Mouse (Mus musculus) forebrain, postnatal 0 days (tissue): ENCODE results near the gene Deup1. TPM values are rescaled to one million over a fixed set of nuclear protein-coding genes. Genes with fewer than 3 reads are reported as not detected.
A peak's percentile ranks its signal among the peaks of the same experiment; 100 is the strongest.

Source experiments
- ATAC-seq: fragments of 200-750 bp; cut with Nextera tagmentation; 2 replicates; pipeline ENCODE4 v1.8.0; 2017; ENCODE audit warnings: mild to moderate bottlenecking, moderate library complexity
- DNase-seq: peaks from one replicate; pipeline ENCODE4 v3.0.0-alpha.2; 2015
- H3K27ac ChIP-seq: fragments of 300-500 bp; sonication (generic); 2 replicates; pipeline ENCODE4 v1.5.1; 2014; ENCODE audit warnings: low read depth, mild to moderate bottlenecking, antibody characterized with exemption, low read length, moderate library complexity, mixed read lengths
- H3K27me3 ChIP-seq: fragments of 300-500 bp; sonication (generic); 2 replicates; pipeline ENCODE4 v1.6.1; 2014; ENCODE audit warnings: mild to moderate bottlenecking, low read length, mixed read lengths; ENCODE audit not compliant: insufficient read depth
- H3K36me3 ChIP-seq: fragments of 300-500 bp; sonication (generic); 2 replicates; pipeline ENCODE4 v1.6.1; 2014; ENCODE audit warnings: mild to moderate bottlenecking, moderate library complexity; ENCODE audit not compliant: insufficient read depth
- H3K4me1 ChIP-seq: fragments of 300-500 bp; sonication (generic); 2 replicates; pipeline ENCODE4 v1.6.1; 2014; ENCODE audit warnings: antibody characterized with exemption; ENCODE audit not compliant: insufficient read depth
- H3K4me2 ChIP-seq: fragments of 300-500 bp; sonication (generic); 2 replicates; pipeline ENCODE4 v1.6.1; 2014; ENCODE audit warnings: low read depth, mild to moderate bottlenecking, moderate library complexity
- H3K4me3 ChIP-seq: fragments of 300-500 bp; sonication (generic); 2 replicates; pipeline ENCODE4 v1.5.1; 2014; ENCODE audit warnings: low read depth, low read length, mixed read lengths
- H3K9ac ChIP-seq: fragments of 300-500 bp; sonication (generic); 2 replicates; pipeline ENCODE4 v1.6.1; 2014; ENCODE audit warnings: mild to moderate bottlenecking
- H3K9me3 ChIP-seq: fragments of 300-500 bp; sonication (generic); 2 replicates; pipeline ENCODE4 v1.6.1; 2016; ENCODE audit warnings: low read length
- CTCF ChIP-seq: sonication (generic); IDR thresholded peaks from 2 replicates; pipeline ENCODE4 v1.5.1; 2016; ENCODE audit warnings: antibody characterized with exemption, control low read depth, low read depth
- WGBS: fragments of 180-500 bp; shearing (Covaris S2); extraction: QIAGEN DNeasy Blood & Tissue Kit; methylation state at CpG from one replicate; pipeline ENCODE4 v1.1.7; 2014; 5-methylcytosine and 5-hydroxymethylcytosine counted together
- polyA plus RNA-seq: library from polyadenylated mRNA; unstranded; fragments of >200 nt; fragmentation: Nextera tagmentation; extraction: Ambion mirVana; gene quantifications from 2 replicates; pipeline ENCODE4 v1.2.1, GENCODE M21; 2015
- total RNA-seq: library from RNA; depleted of rRNA; stranded (reverse); fragments of >200 nt; gene quantifications from 2 replicates; pipeline ENCODE4 v1.2.3, GENCODE M21; 2014

Deup1 gene
- total and polyA plus RNA-seq, 2 experiments from 2014 or later = 4.7 to 4.8 TPM

- no peak for TF ChIP-seq CTCF
- Histone ChIP-seq H3K27me3 (no peaks in the 10 kb centered on the region), H3K9ac (no peak overlapping the region), H3K4me3 (no peak overlapping the region), H3K4me2 (no peak overlapping the region), H3K27ac (no peak overlapping the region), H3K4me1 (no peaks in the 10 kb centered on the region), H3K9me3 (no peaks in the 10 kb centered on the region), H3K36me3 (no peaks in the 10 kb centered on the region)
- no peak for ATAC-seq
- DNase-seq = no peak
- 76% methylated on average over 6 of the region's 6 CpGs for WGBS
Observed at GRCm38 (mm10) chr9:15616471-15616870, 11.3 kb downstream of the Deup1 start.

- Histone ChIP-seq H3K9me3 (no peaks in the 10 kb centered on the region), H3K27me3 (no peaks in the 10 kb centered on the region), H3K36me3 (no peaks in the 10 kb centered on the region), H3K4me2 (no peak overlapping the region), H3K9ac (no peak overlapping the region), H3K4me1 (no peaks in the 10 kb centered on the region), H3K4me3 (no peak overlapping the region), H3K27ac (no peak overlapping the region)
- 85% methylated on average over 5 of the region's 5 CpGs for WGBS
- DNase-seq = peak; percentile 26
- TF ChIP-seq CTCF = peak; percentile 31
- ATAC-seq = peak; percentile 79
Observed at GRCm38 (mm10) chr9:15609280-15609930, 18.3 kb downstream of the Deup1 start.

GRCm38 (mm10) chr9:15607601-15608000 lies 20.1 kb downstream of the Deup1 start:
- no peaks in the 10 kb centered on the region for H3K36me3 ChIP-seq
- DNase-seq = no peak
- no peak overlapping the region for H3K9ac ChIP-seq
- H3K4me2 ChIP-seq = no peak overlapping the region
- no peak for TF ChIP-seq CTCF
- no peaks in the 10 kb centered on the region for H3K27me3 ChIP-seq
- 92% methylated on average over 2 of the region's 2 CpGs for WGBS
- no peak overlapping the region for H3K27ac ChIP-seq
- ATAC-seq = no peak
- H3K4me1 ChIP-seq = no peaks in the 10 kb centered on the region
- no peaks in the 10 kb centered on the region for H3K9me3 ChIP-seq
- H3K4me3 ChIP-seq = no peak overlapping the region

GRCm38 (mm10) chr9:15603156-15603555 lies 24.6 kb downstream of the Deup1 start:
- Histone ChIP-seq H3K4me2 (no peak overlapping the region), H3K4me1 (no peaks in the 10 kb centered on the region), H3K27ac (no peak overlapping the region), H3K27me3 (no peaks in the 10 kb centered on the region), H3K9ac (no peak overlapping the region), H3K4me3 (no peak overlapping the region), H3K9me3 (no peaks in the 10 kb centered on the region), H3K36me3 (no peaks in the 10 kb centered on the region)
- WGBS = 81% methylated on average over 8 of the region's 8 CpGs
- no peak for DNase-seq
- TF ChIP-seq CTCF = no peak
- no peak for ATAC-seq

- H3K27me3 ChIP-seq = no peaks in the 10 kb centered on the region
- no peak overlapping the region for H3K27ac ChIP-seq
- ATAC-seq (peak; percentile 59), DNase-seq (no peak)
- TF ChIP-seq CTCF = no peak
- no peak overlapping the region for H3K4me2 ChIP-seq
- 65% methylated on average over 5 of the region's 5 CpGs for WGBS
- no peaks in the 10 kb centered on the region for H3K36me3 ChIP-seq
- no peak overlapping the region for H3K9ac ChIP-seq
- no peaks in the 10 kb centered on the region for H3K9me3 ChIP-seq
- H3K4me3 ChIP-seq = no peak overlapping the region
- H3K4me1 ChIP-seq = no peaks in the 10 kb centered on the region
Observed at GRCm38 (mm10) chr9:15600859-15601540, 26.7 kb downstream of the Deup1 start.

- Histone ChIP-seq H3K36me3 (no peaks in the 10 kb centered on the region), H3K9ac (no peak overlapping the region), H3K4me3 (no peak overlapping the region), H3K9me3 (no peaks in the 10 kb centered on the region), H3K27me3 (no peaks in the 10 kb centered on the region), H3K4me2 (no peak overlapping the region), H3K27ac (no peak overlapping the region), H3K4me1 (no peaks in the 10 kb centered on the region)
- peak; percentile 36 for DNase-seq
- no peak for ATAC-seq
- 53% methylated on average over 6 of the region's 6 CpGs for WGBS
- no peak for TF ChIP-seq CTCF
Observed at GRCm38 (mm10) chr9:15600156-15600858, 27.4 kb downstream of the Deup1 start.

GRCm38 (mm10) chr9:15596598-15596997 lies 31.1 kb downstream of the Deup1 start:
- ATAC-seq (no peak; the same call in 1 of the 2 replicates), DNase-seq (no peak)
- Histone ChIP-seq H3K9ac (no peak overlapping the region), H3K27ac (no peak overlapping the region), H3K27me3 (no peaks in the 10 kb centered on the region), H3K9me3 (0 out of 2 replicates have a peak, but pooled peaks cover 4% of the 10 kb centered on the region), H3K4me3 (no peak overlapping the region), H3K4me1 (no peaks in the 10 kb centered on the region), H3K36me3 (no peaks in the 10 kb centered on the region), H3K4me2 (no peak overlapping the region)
- WGBS = 64% methylated on average over 4 of the region's 4 CpGs
- no peak for TF ChIP-seq CTCF
